Mouse (Mus musculus) T-helper 17 cell (primary cell): ENCODE data around the gene Olfr1404.
"Not testable (repeated sequence)": the region's sequence is repeated elsewhere in the genome, so short reads cannot be mapped to it uniquely, and the experiment has no call there.

Source experiments
- in situ Hi-C, 2 experiments: fragments of 300-600 bp; cut with MboI, MseI; formaldehyde crosslinking; loops; 1 replicate in 1 of 2; 2 replicates in 1 of 2; pipeline ENCODE4 v1.15.1; 2025; ENCODE audit warnings: high pct_unique_total_duplicates in 2 of 2

The Olfr1404 gene

DNA sequence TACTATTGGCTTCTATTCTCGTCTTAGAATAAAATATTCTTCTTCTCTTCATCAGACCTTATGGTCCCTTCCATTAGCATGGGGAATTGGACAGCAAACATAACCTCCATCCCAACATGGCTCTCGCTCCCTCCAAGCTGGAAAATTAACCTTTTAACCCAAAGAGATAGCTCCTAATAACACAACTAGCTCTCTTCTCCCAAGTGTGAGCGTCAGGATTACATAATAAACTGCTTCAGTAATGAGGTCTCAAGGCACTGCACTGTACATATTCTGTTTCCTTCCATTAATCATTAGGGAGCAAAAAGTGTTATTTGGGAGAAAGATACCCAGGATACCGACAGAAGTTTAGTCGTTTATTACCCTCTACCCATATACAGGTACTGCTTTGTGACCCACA lies at the start of gene Olfr1404:
TSS of gene Olfr1404 (plus strand) at position 301 of the 400 bp plus-strand sequence.
- in situ Hi-C loops: no loop called here

DNA sequence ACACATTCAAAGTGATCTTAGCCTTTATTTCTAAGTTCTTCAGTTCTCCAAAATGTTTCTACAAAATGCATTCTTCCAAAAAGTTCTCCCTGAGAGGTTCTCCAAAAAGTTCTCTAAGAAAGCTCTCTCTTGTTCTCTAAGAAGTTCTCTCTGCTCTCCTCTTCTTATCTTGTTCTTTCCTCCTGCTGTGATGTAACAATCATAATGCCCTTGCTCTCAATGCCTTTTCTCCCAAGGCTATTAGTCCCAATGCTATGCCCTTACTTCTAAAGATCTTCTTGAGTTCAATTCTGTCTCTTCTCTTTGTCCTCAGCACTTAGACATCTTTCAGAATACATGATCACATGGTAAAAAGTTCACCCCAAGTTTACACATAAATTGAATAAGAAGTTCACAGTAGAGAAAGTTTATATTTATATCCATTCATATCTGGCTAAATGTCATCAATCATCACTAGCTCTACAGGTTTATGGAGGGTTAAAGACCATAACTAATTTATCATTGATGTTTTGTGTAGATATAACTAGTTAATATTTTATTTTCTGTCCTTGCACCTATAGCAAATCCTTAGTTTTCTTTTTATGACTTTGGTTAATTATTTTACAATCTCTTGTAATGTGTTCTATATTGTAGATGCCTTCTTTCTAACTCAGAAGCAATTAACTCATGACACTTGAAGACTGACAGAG lies 37.9 kb upstream of the Olfr1404 start:
- in situ Hi-C loops: no loop called here

DNA sequence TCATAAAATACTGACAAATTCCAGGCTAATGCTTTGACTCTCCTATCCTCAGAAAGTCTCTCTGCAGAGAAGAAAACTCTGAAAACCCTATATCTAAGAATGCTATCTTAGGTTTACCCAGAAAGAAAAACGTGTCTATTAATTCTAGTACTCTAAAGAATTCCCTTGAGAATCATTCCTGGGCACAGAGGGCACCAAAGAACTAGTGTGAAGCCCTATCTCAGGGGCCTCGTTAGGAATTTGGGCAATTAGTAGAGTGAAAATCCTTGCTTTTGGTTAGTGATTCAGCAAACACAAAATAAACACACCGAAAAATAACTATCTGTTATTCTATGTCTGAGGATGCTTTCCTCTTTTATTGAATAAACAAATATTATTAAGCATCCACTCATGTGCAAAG lies 21.7 kb upstream of the Olfr1404 start, which contains the start of gene Olfr1406:
TSS of gene Olfr1406 (minus strand) at position 101 of the 400 bp plus-strand sequence.
- in situ Hi-C loops: no loop called here

DNA sequence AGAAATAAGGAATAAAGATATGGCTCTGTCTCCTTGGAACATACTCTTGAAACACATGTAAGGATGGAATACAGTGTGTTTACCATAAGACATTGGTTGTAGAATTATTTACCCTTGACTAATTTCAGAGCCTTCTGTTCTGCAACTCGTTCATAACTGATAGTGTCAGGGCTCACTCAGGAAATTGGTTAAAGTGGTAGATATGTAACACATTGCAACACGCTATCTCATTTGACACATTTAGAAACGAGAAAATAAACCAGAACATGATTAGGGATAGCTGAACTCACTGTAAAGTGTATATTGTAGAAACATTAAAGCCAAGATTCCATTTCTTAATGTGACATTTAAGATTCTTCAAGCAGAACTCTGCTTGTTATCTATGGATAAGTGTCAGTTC lies 20.1 kb upstream of the Olfr1404 start:
- in situ Hi-C loops: no loop called here

DNA sequence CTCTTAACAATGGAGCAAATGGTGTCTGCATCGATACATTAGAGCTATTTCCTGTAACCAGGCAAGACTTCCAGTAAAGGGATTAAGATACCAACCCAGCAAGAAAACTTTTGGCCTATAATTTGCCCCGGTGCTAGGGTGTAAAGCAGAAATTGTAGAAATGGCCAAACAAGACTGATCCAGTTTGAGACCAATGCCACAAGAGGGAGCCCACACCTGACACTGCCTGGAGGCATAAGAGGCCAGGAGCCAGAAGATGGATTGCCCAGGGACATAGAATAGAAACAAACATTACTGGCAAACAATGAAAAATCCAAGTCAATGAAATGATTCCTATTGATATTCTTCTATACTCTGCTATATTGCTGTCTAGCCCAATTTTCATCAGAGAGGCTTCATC lies 15.8 kb upstream of the Olfr1404 start:
- in situ Hi-C loops: no loop called here

DNA sequence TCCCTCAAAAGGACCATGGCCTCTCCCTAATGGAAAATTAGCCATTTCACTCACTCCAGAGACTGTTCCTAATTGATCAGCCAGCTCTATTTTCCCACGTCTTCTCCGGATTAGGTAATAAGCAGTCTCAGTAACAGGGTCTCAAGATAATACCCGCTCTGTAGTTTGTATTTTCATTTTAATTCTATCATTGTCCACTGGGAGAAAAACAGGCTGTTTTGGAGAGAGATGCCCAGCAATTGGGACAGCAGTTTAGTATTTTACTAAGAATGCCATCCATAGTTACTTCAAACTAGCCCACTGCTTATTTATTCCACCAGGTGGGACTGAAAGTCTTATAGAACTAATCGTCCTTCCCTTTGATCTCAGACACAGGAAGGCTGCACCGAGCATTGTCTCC lies 14.7 kb upstream of the Olfr1404 start, which contains the start of gene Olfr218:
TSS of gene Olfr218 (plus strand) at position 301 of the 400 bp plus-strand sequence.
- in situ Hi-C loops: no loop called here

DNA sequence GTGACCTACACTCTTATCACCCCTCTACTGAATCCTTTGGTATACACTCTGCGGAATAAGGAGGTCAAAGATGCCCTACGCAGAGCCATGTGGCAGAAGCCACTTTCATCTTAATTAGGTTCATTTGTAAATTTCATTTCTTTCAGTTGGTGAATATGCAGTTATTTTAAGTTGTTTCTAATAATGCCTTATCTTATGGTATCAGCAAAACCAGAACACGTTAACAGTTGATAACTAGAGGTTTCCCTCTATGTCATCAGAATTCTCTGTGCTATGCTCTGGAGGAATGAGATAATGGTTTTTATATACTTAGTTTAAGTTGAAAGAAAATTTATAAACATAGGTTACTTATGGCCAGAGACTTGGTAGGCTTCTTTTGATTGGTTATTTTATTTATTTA lies 4.3 kb downstream of the Olfr1404 start:
- in situ Hi-C loops: no loop called here

DNA sequence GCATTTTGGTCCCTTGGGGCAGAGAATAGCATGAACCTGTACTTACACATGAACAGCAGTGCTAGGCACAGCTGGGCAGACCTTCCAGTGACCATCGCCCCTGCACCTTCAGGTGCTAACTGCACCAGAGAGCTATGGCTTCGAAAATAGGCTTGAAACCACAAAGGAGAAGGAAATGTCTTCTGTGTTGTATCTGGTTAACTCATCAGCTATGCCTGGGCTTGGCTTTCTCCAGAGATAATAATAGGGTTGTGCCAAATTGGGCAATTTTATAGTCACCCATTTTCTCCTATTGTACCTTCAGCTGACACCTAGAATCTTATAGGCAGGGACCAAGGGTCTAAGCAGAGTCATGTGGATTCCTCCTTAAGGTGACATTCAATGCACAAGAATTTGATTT lies 14.9 kb downstream of the Olfr1404 start, which contains the start of gene Fcer1a:
TSS of gene Fcer1a (minus strand) at position 134 of the 400 bp plus-strand sequence.
- in situ Hi-C loops: no loop called here

DNA sequence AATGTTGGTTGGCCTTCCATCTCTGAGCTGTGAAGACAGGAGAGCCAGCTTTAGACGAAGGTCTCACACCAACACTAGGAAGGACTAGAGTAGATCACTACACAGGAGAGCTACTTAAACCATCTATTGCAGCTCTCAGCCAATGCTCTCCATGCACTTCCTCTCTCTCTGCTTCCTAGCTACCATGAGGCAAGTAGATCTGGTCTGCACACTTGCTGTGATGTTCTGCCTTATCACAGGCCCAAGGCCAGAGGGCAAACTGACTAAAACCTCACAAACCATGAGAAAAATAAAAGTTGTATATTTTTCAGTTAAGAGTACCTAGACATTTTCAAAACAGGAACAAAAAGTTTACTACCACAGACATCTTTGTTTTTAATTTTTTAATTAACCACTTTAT lies 24.8 kb downstream of the Olfr1404 start:
- in situ Hi-C loops: not testable (repeated sequence)

DNA sequence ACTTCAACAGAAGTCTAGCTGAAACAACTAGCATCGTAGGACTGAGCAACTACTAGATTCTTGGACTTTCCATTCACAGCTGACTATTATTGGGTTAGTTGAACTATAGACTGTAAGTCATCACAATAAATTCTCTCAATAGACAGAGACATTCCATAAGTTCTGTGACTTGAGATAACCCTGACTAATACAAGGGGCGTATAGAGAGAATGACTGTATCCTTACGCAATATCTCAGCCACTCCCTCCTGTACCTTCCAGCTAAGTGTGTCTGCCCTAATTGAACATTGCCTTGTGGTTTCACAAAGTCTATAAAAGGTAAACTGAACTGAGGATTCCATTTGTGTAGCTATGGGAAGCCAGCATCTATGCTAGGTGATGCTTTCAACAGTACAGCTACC lies 37.7 kb downstream of the Olfr1404 start:
- in situ Hi-C loops: no loop called here

DNA sequence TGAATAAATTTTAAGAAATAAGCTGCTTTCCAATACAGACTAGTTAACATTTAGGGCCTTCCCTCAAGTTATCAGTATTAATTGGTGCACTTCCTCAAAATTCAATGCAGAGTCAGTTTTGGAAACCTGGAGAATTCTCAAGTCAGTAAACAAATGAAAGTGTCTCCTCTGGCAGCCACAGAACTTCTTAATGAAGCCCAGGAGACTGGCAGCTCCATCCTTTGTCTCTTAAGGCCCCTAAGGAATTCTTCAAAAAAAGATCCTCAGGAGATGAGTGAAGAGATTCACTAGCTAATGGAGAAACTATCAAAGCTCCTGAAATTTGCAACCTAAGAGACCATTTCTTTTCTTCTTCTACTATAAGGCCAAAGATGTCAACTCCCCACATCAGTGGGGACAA lies 53.5 kb downstream of the Olfr1404 start, which contains the start of gene Olfr418:
TSS of gene Olfr418 (plus strand) at position 301 of the 400 bp plus-strand sequence.
- in situ Hi-C loops: no loop called here
